Mouse (Mus musculus) spleen, adult 18-20 months (tissue): Measurements from ENCODE around the gene 1700001P01Rik.

Experiments used
- DNase-seq, 2 experiments: peaks; one replicate each; pipeline ENCODE4 v3.0.0; 2022; ENCODE audit warnings: mixed read lengths in 2 of 2

Gene 1700001P01Rik

DNA sequence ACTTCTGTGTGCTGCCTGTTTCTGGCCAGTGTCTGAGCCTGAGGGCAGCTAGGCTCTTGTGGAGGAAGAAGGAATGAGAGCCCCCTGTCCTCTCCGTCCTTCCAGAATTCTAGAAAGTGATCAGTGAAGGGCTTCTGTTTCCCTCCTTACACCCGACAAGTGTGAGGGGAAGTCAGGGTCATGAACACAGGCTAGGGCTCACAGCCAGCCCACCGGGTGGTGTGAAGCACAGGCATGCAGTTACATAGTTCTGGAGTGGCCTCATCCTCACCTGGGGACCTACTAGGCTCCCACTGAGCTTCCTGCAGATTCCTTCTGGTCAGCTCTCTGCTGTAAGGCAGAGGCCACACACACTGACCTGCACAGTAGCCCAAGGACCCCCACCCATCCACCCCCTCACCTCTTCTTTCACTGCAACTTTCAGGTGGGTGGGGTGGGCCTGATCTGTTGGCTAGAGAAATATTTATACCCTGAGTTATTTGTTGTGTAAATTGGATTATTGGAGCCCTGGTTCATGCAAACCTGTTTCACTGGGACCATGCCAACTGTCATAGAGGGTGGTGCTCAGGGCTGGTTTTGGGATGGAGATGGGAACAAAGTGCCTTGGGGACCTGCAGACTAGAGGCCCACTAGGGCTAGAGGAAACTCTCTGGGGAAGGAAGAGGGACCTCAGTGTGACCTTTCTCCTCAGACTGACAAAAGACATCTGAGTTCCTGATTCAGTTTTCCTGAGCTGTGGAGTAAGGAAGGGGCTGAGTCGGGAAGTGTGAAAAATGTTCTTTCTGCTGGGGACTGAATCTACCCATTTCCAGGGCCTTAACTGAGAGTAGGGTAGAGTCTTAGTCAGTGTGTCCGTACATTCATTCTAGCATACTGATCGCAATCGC lies 33.8 kb upstream of the 1700001P01Rik start:
- DNase-seq: no peak

DNA sequence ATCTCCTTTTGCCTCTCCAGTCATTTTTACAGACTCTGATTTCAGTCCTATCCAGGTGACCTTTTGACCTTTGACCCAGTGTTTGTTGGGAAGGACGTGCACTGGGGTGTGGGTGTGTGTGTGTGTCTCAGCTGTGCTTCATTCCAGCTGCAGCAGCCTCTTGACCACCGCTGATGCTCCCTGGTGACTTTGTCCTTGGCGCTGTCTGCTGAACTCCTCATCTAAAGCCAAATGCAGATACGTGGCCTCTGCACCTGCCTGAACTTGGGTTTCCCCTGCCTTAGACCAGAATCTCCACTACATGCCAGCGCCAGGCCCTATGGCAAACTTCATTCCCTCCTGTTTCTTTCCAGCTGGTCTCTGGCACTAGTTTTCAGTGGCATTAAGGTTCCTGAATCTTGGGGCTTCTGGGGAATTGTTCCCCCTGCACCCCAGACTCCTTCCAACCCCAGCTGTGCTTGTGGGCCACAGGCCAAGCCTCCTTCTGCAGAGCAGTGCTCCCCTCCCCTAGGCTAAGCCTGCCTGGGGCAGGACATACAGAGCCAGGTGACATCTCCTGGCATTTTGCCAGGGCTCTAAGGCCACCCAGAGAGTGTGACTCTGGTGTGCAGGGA lies 33.0 kb upstream of the 1700001P01Rik start:
- DNase-seq: no peak

DNA sequence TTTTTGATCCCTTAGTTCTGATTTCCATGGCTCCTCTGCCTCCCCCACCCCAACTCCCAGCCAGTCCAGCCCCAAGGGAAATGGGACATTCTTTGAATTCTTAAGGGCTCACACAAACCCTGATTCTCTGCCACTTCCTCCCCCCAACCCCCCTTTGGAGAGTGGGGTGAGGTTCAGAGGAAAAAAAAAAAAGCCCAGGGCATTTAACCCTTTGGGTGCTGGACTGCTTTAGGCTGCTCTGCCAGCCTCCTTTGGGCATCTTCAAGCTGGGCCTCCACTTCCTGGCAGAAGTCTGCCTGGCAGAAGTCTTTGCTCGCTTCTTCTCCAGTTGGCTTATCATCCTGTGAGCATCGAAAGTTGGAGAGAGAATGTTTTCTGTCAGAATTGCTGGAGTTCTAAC lies 32.4 kb upstream of the 1700001P01Rik start:
- no peak for DNase-seq

DNA sequence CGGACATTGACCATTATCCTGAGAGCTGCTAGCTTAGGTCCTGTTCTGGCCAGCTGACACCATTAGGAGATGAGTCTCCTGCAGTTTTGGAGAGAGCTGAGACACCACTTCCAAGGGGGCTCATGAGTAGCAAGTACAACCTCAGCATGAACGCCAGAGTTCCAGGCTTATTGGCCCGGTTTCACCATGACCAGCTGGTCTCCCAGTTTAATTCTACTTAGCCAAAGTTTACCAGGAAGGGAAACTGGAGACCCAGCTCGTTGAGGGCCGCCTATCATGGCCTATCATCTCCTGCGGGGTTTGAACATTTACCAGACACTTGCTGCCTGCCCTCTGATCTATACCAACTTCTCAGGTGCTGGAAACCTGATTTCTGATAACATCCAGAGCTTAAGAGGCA lies 31.9 kb upstream of the 1700001P01Rik start:
- no peak for DNase-seq

- DNase-seq: no peak
These were observed 30.9 kb upstream of the 1700001P01Rik start for GRCm38 (mm10) chr11:97806613-97806964.

DNA sequence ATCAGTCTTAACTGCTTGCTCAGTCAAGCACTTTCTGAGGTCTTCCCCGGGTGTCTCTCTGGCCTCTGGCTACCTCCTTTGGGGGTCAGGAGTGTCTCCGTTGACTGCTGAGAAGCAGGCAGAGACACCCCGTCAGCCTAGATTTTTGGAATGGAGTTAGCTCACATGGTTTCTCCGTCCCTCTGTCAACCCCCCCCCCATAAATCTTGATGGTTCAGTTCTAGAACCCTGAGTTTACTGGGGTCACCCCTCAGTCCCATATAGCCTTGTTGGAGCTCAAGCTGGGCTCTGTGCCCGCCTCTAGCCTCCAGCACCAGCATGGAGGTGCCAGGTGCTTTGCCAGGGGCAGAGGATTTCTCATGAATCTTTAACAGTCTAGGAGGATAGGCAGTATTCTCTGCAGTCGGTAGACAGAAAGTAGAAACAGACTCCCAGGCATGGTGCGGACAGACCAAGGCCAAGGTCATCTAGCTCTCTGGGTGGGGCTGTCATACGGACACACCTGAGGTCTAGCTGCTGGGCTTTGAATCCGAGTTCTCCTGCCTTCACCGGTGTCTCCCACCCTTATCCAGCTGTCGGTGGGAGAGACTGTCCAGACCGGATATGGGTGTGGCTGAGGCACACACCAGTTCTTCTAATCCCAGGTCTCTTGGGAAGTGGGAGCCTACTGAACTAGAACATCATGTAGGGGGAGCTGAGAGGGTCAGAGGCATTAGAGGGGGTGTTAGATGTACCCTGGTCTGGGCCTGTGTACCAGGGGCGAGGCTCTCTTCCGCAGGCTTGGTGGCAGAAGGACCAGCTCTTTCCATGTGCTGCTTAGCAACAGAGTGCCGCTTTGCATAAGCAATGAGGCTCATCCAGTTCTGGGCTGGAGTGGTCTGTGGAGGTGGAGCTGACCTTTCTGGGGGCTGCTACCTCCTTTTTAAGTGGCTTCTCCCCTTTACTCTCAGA lies 30.2 kb upstream of the 1700001P01Rik start:
- DNase-seq: no peak

DNA sequence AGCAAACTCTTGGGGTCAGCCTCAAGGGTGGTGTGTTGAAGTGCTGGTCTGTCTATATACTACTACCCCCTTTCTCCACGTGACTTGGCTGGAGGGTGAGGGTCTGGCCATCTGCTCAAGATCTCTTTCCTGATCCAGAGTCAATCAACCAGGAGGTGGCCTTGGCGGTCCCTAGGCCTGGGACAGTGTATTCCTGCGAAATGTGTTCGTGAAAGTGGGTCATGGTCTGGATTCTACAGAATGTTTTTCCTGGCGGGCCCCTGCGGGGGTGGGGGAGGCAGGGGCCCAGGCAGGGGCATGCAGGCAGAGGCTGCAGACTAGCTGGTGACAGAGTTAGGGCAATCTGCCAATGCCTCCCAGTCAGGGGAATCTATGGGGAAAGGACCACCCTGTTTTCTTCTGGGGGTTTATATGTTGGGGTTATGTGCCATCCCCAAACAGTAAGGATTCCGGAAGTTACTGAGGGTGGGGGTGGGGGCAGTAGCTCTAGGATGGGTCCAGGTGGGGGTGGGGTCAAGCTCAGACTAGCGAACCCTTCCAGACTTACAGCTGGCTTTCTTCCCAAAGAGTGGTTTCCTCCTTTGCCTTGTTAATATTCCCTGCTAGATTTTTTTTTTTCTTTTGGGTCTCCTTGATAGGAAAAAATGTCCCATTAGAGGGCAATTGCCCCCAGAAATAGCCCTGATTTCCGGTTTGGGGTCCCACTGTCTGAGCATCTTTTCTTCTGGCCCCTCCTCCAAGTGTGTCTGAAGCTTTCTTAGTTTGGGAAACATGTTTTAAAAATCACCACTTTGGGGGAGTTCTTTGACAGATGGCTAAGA lies 29.3 kb upstream of the 1700001P01Rik start:
- no peak for DNase-seq

GRCm38 (mm10) chr11:97803847-97804246 lies 28.1 kb upstream of the 1700001P01Rik start:
- no peak for DNase-seq

- DNase-seq: no peak
These were observed 26.8 kb upstream of the 1700001P01Rik start for GRCm38 (mm10) chr11:97802495-97802894.

DNA sequence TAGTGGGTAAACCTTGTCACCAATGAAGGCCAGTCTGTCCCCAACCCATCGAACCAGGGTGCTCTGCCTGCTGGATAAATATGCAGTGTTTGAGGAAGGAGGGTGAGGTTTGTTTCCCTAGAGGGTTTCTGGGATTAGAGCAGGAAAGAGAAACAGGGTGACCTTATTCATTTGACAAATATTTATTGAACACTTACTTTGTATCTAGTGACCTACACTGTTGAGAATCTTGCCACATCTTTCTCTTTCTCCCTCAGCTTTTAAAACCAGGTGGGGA lies 26.4 kb upstream of the 1700001P01Rik start:
- DNase-seq: no peak

- DNase-seq: no peak
These were observed 25.9 kb upstream of the 1700001P01Rik start for GRCm38 (mm10) chr11:97801409-97802193.

GRCm38 (mm10) chr11:97800691-97801408 lies 25.1 kb upstream of the 1700001P01Rik start:
- no peak for DNase-seq

DNA sequence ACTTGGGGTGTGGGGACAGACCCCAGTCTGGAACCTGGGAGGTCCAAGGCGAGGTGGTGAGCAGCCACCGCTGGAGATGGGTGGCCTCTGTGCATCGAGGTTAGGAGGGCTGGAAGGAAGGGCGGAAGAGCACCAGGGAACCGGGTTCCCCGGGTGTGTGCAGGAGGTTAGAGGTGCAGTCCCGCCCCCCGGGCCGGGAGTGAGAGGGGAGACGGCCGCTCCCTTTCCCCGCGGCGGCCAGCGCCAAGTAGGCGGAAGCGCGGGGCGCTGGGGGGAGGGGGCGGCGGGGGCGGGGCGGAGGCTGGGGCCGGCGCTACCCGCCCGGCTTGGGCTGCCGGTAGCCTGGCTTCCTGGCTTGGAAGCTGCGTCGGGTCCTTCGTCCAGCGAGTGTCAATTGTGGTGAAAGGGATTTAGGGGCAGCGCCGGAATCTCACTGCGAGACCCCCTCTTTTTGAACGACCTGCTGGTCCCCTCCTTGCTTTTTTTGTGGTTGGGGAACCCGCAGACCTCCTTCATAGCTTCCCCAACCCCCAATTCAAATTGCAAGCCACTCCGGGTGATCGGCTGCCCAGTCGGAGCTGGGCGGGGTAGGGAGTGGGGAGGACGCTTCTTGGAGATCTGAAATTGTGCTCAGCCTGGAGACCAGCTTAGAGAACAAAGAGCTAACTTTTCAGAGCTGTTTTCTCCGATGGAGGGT lies 24.4 kb upstream of the 1700001P01Rik start:
- DNase-seq: peak; percentile 70 to 74

- peak; percentile 83 to 87 for DNase-seq
These were observed 23.7 kb upstream of the 1700001P01Rik start for GRCm38 (mm10) chr11:97799146-97799993.

- DNase-seq: peak; percentile 78 to 85
These were observed 23.0 kb upstream of the 1700001P01Rik start, which contains the start of gene Lasp1 for GRCm38 (mm10) chr11:97798782-97799145. Gene Lasp1 (plus strand): TSS chr11:97799000.

DNA sequence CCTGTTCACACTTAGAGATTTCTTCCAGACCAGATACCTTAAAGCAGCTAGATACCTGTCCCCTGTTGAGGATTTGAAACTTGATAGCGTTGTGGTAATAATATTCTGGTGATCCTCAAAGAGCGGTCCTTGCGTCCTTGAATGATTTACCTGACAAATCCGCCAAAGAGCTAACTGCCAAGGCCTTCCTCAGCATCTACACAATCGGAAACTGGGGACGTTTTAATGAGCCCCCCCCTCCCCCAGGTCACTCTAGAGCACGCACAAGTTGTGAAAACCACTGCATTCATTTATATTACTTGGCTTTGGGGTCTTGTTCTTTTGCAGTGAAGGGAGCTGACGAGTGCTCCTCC lies 22.3 kb upstream of the 1700001P01Rik start:
- DNase-seq: no peak

- no peak for DNase-seq
These were observed 21.8 kb upstream of the 1700001P01Rik start for GRCm38 (mm10) chr11:97797369-97798082.

- DNase-seq: peak; percentile 54 to 72
These were observed 21.2 kb upstream of the 1700001P01Rik start for GRCm38 (mm10) chr11:97796910-97797309.

DNA sequence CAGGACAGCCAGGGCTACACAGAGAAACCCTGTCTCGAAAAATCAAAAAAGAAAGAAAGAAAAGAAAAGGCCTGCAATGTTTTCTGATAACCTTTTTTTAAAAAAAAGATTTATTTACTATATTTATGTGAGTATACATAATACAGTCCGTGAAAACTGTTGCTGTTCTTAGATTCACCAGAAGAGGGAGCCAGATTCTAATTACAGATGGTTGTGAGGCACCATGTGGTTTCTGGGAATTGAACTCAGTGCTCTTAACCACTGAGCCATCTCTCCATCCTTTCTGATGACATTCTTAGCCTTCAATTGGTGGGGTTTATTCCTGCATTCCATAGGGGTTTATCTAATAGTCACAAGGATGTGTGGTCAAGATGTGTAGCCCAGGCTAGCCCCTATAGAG lies 17.4 kb upstream of the 1700001P01Rik start:
- peak in 1 of 2 experiments; percentile 34 for DNase-seq
